Mouse (Mus musculus): ENCODE data around the gene Clcf1. TPM values are rescaled to one million over a fixed set of nuclear protein-coding genes. Genes with fewer than 3 reads are reported as not detected.

Clcf1 gene
- polyA plus RNA-seq, 1 experiment from 2014 or later: 0.81 TPM

GRCm38 (mm10) chr19:4230415-4230814 lies 16.4 kb downstream of the Clcf1 start:
- H3K4me3 ChIP-seq (ENCODE audit: low read depth, low read length): no peak overlapping the region
- H3K36me3 ChIP-seq (ENCODE audit: control insufficient read depth, insufficient read depth, low read length): no peaks in the 10 kb centered on the region
- H3K27ac ChIP-seq (ENCODE audit: low read depth, low read length): no peak overlapping the region
- WGBS: 68% methylated on average over 8 of the region's 8 CpGs
- no peak overlapping the region for H3K9ac ChIP-seq (ENCODE audit: low read length)
- ATAC-seq (ENCODE audit: insufficient read depth, low FRiP score, low TSS enrichment) (no peak), DNase-seq (ENCODE audit: low spot score) (no peak)
- H3K9me3 ChIP-seq (ENCODE audit: control insufficient read depth, low read length): no peaks in the 10 kb centered on the region
- peaks cover 3% of the 10 kb centered on the region; the same call in 1 of the 2 replicates for H3K4me1 ChIP-seq (ENCODE audit: control insufficient read depth, insufficient read depth, low read length)
- no peak overlapping the region for H3K4me2 ChIP-seq (ENCODE audit: low read depth)
- no peaks in the 10 kb centered on the region for H3K27me3 ChIP-seq (ENCODE audit: control insufficient read depth, insufficient read depth, low read length)

GRCm38 (mm10) chr19:4231253-4232185 lies 17.5 kb downstream of the Clcf1 start, which contains the start of gene Pold4:
TSS of gene Pold4 (plus strand) at chr19:4231899.
- Histone ChIP-seq H3K9ac (ENCODE audit: low read length) (peak within 1 kb of the TSS; percentile 57), H3K4me1 (ENCODE audit: control insufficient read depth, insufficient read depth, low read length) (peaks cover 3% of the 10 kb centered on the region; the same call in 1 of the 2 replicates), H3K4me2 (ENCODE audit: low read depth) (peak within 1 kb of the TSS; percentile 74), H3K4me3 (ENCODE audit: low read depth, low read length) (peak within 1 kb of the TSS; percentile 46), H3K27ac (ENCODE audit: low read depth, low read length) (no peak within 1 kb of the TSS), H3K36me3 (ENCODE audit: control insufficient read depth, insufficient read depth, low read length) (no peaks in the 10 kb centered on the region), H3K27me3 (ENCODE audit: control insufficient read depth, insufficient read depth, low read length) (no peaks in the 10 kb centered on the region), H3K9me3 (ENCODE audit: control insufficient read depth, low read length) (no peaks in the 10 kb centered on the region)
- ATAC-seq (ENCODE audit: insufficient read depth, low FRiP score, low TSS enrichment): peak; percentile 89
- 14% methylated on average over 26 of the region's 26 CpGs for WGBS
- peak; percentile 88 for DNase-seq (ENCODE audit: low spot score)

GRCm38 (mm10) chr19:4232186-4232572 lies 18.1 kb downstream of the Clcf1 start:
- H3K27ac ChIP-seq (ENCODE audit: low read depth, low read length): no peak overlapping the region
- no peaks in the 10 kb centered on the region for H3K36me3 ChIP-seq (ENCODE audit: control insufficient read depth, insufficient read depth, low read length)
- no peaks in the 10 kb centered on the region for H3K9me3 ChIP-seq (ENCODE audit: control insufficient read depth, low read length)
- H3K4me1 ChIP-seq (ENCODE audit: control insufficient read depth, insufficient read depth, low read length): peaks cover 3% of the 10 kb centered on the region; the same call in 1 of the 2 replicates
- WGBS: 73% methylated on average over 2 of the region's 2 CpGs
- H3K27me3 ChIP-seq (ENCODE audit: control insufficient read depth, insufficient read depth, low read length): no peaks in the 10 kb centered on the region
- H3K9ac ChIP-seq (ENCODE audit: low read length): peak overlapping the region; percentile 57
- H3K4me2 ChIP-seq (ENCODE audit: low read depth): peak overlapping the region; percentile 74
- DNase-seq (ENCODE audit: low spot score): no peak
- peak overlapping the region; percentile 46 for H3K4me3 ChIP-seq (ENCODE audit: low read depth, low read length)
- no peak for ATAC-seq (ENCODE audit: insufficient read depth, low FRiP score, low TSS enrichment)

- WGBS: 76% methylated on average over 7 of the region's 7 CpGs
- no peak overlapping the region for H3K4me2 ChIP-seq (ENCODE audit: low read depth)
- no peak for DNase-seq (ENCODE audit: low spot score)
- no peaks in the 10 kb centered on the region for H3K27me3 ChIP-seq (ENCODE audit: control insufficient read depth, insufficient read depth, low read length)
- H3K4me1 ChIP-seq (ENCODE audit: control insufficient read depth, insufficient read depth, low read length): peaks cover 3% of the 10 kb centered on the region; the same call in 1 of the 2 replicates
- ATAC-seq (ENCODE audit: insufficient read depth, low FRiP score, low TSS enrichment): no peak
- no peaks in the 10 kb centered on the region for H3K9me3 ChIP-seq (ENCODE audit: control insufficient read depth, low read length)
- H3K27ac ChIP-seq (ENCODE audit: low read depth, low read length): no peak overlapping the region
- H3K9ac ChIP-seq (ENCODE audit: low read length): no peak overlapping the region; the same call in 1 of the 2 replicates
- H3K4me3 ChIP-seq (ENCODE audit: low read depth, low read length): no peak overlapping the region; the same call in 1 of the 2 replicates
- H3K36me3 ChIP-seq (ENCODE audit: control insufficient read depth, insufficient read depth, low read length): no peaks in the 10 kb centered on the region
These were observed 18.6 kb downstream of the Clcf1 start for GRCm38 (mm10) chr19:4232651-4233050.

GRCm38 (mm10) chr19:4234548-4234947 lies 20.5 kb downstream of the Clcf1 start:
- H3K4me1 ChIP-seq (ENCODE audit: control insufficient read depth, insufficient read depth, low read length): peaks cover 3% of the 10 kb centered on the region; the same call in 1 of the 2 replicates
- no peak for ATAC-seq (ENCODE audit: insufficient read depth, low FRiP score, low TSS enrichment)
- H3K9me3 ChIP-seq (ENCODE audit: control insufficient read depth, low read length): no peaks in the 10 kb centered on the region
- no peaks in the 10 kb centered on the region for H3K36me3 ChIP-seq (ENCODE audit: control insufficient read depth, insufficient read depth, low read length)
- no peaks in the 10 kb centered on the region for H3K27me3 ChIP-seq (ENCODE audit: control insufficient read depth, insufficient read depth, low read length)
- H3K4me2 ChIP-seq (ENCODE audit: low read depth): no peak overlapping the region
- 78% methylated on average over 4 of the region's 4 CpGs for WGBS
- DNase-seq (ENCODE audit: low spot score): no peak
- H3K9ac ChIP-seq (ENCODE audit: low read length): no peak overlapping the region
- no peak overlapping the region for H3K4me3 ChIP-seq (ENCODE audit: low read depth, low read length)
- no peak overlapping the region for H3K27ac ChIP-seq (ENCODE audit: low read depth, low read length)

- Histone ChIP-seq H3K9me3 (ENCODE audit: control insufficient read depth, low read length) (no peaks in the 10 kb centered on the region), H3K36me3 (ENCODE audit: control insufficient read depth, insufficient read depth, low read length) (no peaks in the 10 kb centered on the region), H3K4me2 (ENCODE audit: low read depth) (no peak overlapping the region), H3K27ac (ENCODE audit: low read depth, low read length) (no peak overlapping the region), H3K4me1 (ENCODE audit: control insufficient read depth, insufficient read depth, low read length) (no peaks in the 10 kb centered on the region), H3K9ac (ENCODE audit: low read length) (no peak overlapping the region), H3K27me3 (ENCODE audit: control insufficient read depth, insufficient read depth, low read length) (no peaks in the 10 kb centered on the region), H3K4me3 (ENCODE audit: low read depth, low read length) (no peak overlapping the region)
- DNase-seq (ENCODE audit: low spot score): no peak
- 53% methylated on average over 8 of the region's 8 CpGs for WGBS
- no peak for ATAC-seq (ENCODE audit: insufficient read depth, low FRiP score, low TSS enrichment)
These were observed 26.2 kb downstream of the Clcf1 start for GRCm38 (mm10) chr19:4240247-4240668.

GRCm38 (mm10) chr19:4242416-4242815 lies 28.4 kb downstream of the Clcf1 start:
- Histone ChIP-seq H3K4me3 (ENCODE audit: low read depth, low read length) (no peak overlapping the region), H3K36me3 (ENCODE audit: control insufficient read depth, insufficient read depth, low read length) (no peaks in the 10 kb centered on the region), H3K4me1 (ENCODE audit: control insufficient read depth, insufficient read depth, low read length) (no peaks in the 10 kb centered on the region), H3K9ac (ENCODE audit: low read length) (no peak overlapping the region), H3K4me2 (ENCODE audit: low read depth) (no peak overlapping the region), H3K27me3 (ENCODE audit: control insufficient read depth, insufficient read depth, low read length) (no peaks in the 10 kb centered on the region), H3K27ac (ENCODE audit: low read depth, low read length) (no peak overlapping the region), H3K9me3 (ENCODE audit: control insufficient read depth, low read length) (no peaks in the 10 kb centered on the region)
- DNase-seq (ENCODE audit: low spot score): no peak
- 72% methylated on average over 3 of the region's 3 CpGs for WGBS
- ATAC-seq (ENCODE audit: insufficient read depth, low FRiP score, low TSS enrichment): no peak

GRCm38 (mm10) chr19:4244775-4245174 lies 30.7 kb downstream of the Clcf1 start:
- 78% methylated on average over 6 of the region's 6 CpGs for WGBS
- DNase-seq (ENCODE audit: low spot score): no peak

GRCm38 (mm10) chr19:4247010-4247409 lies 33.0 kb downstream of the Clcf1 start:
- 51% methylated on average over 1 of the region's 1 CpGs for WGBS
- DNase-seq (ENCODE audit: low spot score) (no peak), ATAC-seq (ENCODE audit: insufficient read depth, low FRiP score, low TSS enrichment) (no peak)
- Histone ChIP-seq H3K4me1 (ENCODE audit: control insufficient read depth, insufficient read depth, low read length) (no peaks in the 10 kb centered on the region), H3K4me3 (ENCODE audit: low read depth, low read length) (no peak overlapping the region), H3K27me3 (ENCODE audit: control insufficient read depth, insufficient read depth, low read length) (no peaks in the 10 kb centered on the region), H3K36me3 (ENCODE audit: control insufficient read depth, insufficient read depth, low read length) (no peaks in the 10 kb centered on the region), H3K9me3 (ENCODE audit: control insufficient read depth, low read length) (no peaks in the 10 kb centered on the region), H3K9ac (ENCODE audit: low read length) (no peak overlapping the region), H3K27ac (ENCODE audit: low read depth, low read length) (no peak overlapping the region), H3K4me2 (ENCODE audit: low read depth) (no peak overlapping the region)

More at GRCm38 (mm10) chr19:4244775-4245174, 30.7 kb downstream of the Clcf1 start:
- Histone ChIP-seq H3K27me3 (ENCODE audit: control insufficient read depth, insufficient read depth, low read length) (no peaks in the 10 kb centered on the region), H3K4me1 (ENCODE audit: control insufficient read depth, insufficient read depth, low read length) (no peaks in the 10 kb centered on the region), H3K4me2 (ENCODE audit: low read depth) (no peak overlapping the region), H3K9ac (ENCODE audit: low read length) (no peak overlapping the region), H3K9me3 (ENCODE audit: control insufficient read depth, low read length) (no peaks in the 10 kb centered on the region), H3K27ac (ENCODE audit: low read depth, low read length) (no peak overlapping the region), H3K36me3 (ENCODE audit: control insufficient read depth, insufficient read depth, low read length) (no peaks in the 10 kb centered on the region), H3K4me3 (ENCODE audit: low read depth, low read length) (no peak overlapping the region)
- no peak for ATAC-seq (ENCODE audit: insufficient read depth, low FRiP score, low TSS enrichment)
